8 mouse cellular contexts compared by ENCODE assay signal in genomic region chr17:62230939-62231338, GRCm38 (mm10).
"Had no signal": no experiment of that assay in that cellular context is flagged by ENCODE, and none has a peak within 500 bp of the region (broad histone marks: within the 10 kb centered on the region; RNA-seq: fewer than 3 reads in every experiment).

No protein-coding gene starts in this region.

- DNase-seq: liver, postnatal 0 days; lung, adult 2 months; lung, postnatal 14 days; lung, postnatal 36 days; right cerebral cortex, postnatal 14 days; thymus, adult 18-20 months; thymus, postnatal 14 days; thymus, postnatal 36 days had no signal
